Mouse (Mus musculus) hindbrain, embryonic 11.5 days (tissue): ENCODE data around the gene Pbxip1. TPM values are rescaled to one million over a fixed set of nuclear protein-coding genes. Genes with fewer than 3 reads are reported as not detected.

ENCODE experiments used
- ATAC-seq: fragments of 200-750 bp; cut with Nextera tagmentation; 2 replicates; pipeline ENCODE4 v1.8.0; 2017; ENCODE audit warnings: mild to moderate bottlenecking, moderate TSS enrichment, moderate library complexity; ENCODE audit not compliant: low FRiP score
- DNase-seq: peaks from one replicate; pipeline ENCODE4 v3.0.0-alpha.2; 2015; ENCODE audit warnings: low spot score
- H3K27ac ChIP-seq: fragments of 300-500 bp; sonication (generic); 2 replicates; pipeline ENCODE4 v1.5.1; 2014; ENCODE audit warnings: mild to moderate bottlenecking, low read depth, low read length
- H3K27me3 ChIP-seq: fragments of 300-500 bp; sonication (generic); 2 replicates; pipeline ENCODE4 v1.6.1; 2014; ENCODE audit warnings: mild to moderate bottlenecking, low read length, moderate library complexity, mixed read lengths; ENCODE audit not compliant: control insufficient read depth, insufficient read depth
- H3K36me3 ChIP-seq: fragments of 300-500 bp; sonication (generic); 2 replicates; pipeline ENCODE4 v1.6.1; 2014; ENCODE audit warnings: mild to moderate bottlenecking, low read length, moderate library complexity, mixed read lengths; ENCODE audit not compliant: control insufficient read depth, insufficient read depth
- H3K4me1 ChIP-seq: fragments of 300-500 bp; sonication (generic); replicated peaks from 2 replicates; pipeline ENCODE4 v1.6.1; 2014; ENCODE audit warnings: low read length, mixed read lengths; ENCODE audit not compliant: control insufficient read depth, insufficient read depth
- H3K4me2 ChIP-seq: fragments of 300-500 bp; sonication (generic); replicated peaks from 2 replicates; pipeline ENCODE4 v1.6.1; 2014; ENCODE audit warnings: mild to moderate bottlenecking, low read depth, low read length
- H3K4me3 ChIP-seq: fragments of 300-500 bp; sonication (generic); 2 replicates; pipeline ENCODE4 v1.5.1; 2014; ENCODE audit warnings: low read depth, low read length
- H3K9ac ChIP-seq: fragments of 300-500 bp; sonication (generic); 2 replicates; pipeline ENCODE4 v1.6.1; 2014; ENCODE audit warnings: low read depth, low read length
- H3K9me3 ChIP-seq: fragments of 300-500 bp; sonication (generic); 2 replicates; pipeline ENCODE4 v1.6.1; 2016; ENCODE audit warnings: low read length; ENCODE audit not compliant: control insufficient read depth
- WGBS: fragments of 180-500 bp; shearing (Covaris S2); extraction: QIAGEN DNeasy Blood & Tissue Kit; methylation state at CpG from one replicate; pipeline ENCODE4 v1.1.7; 2014; 5-methylcytosine and 5-hydroxymethylcytosine counted together
- polyA plus RNA-seq: library from polyadenylated mRNA; unstranded; fragments of >200 nt; fragmentation: Nextera tagmentation; extraction: Ambion mirVana; gene quantifications from 2 replicates; pipeline ENCODE4 v1.2.1, GENCODE M21; 2014

The Pbxip1 gene
- 8.6 and 10.7 TPM in 2 replicates for polyA plus RNA-seq

DNA sequence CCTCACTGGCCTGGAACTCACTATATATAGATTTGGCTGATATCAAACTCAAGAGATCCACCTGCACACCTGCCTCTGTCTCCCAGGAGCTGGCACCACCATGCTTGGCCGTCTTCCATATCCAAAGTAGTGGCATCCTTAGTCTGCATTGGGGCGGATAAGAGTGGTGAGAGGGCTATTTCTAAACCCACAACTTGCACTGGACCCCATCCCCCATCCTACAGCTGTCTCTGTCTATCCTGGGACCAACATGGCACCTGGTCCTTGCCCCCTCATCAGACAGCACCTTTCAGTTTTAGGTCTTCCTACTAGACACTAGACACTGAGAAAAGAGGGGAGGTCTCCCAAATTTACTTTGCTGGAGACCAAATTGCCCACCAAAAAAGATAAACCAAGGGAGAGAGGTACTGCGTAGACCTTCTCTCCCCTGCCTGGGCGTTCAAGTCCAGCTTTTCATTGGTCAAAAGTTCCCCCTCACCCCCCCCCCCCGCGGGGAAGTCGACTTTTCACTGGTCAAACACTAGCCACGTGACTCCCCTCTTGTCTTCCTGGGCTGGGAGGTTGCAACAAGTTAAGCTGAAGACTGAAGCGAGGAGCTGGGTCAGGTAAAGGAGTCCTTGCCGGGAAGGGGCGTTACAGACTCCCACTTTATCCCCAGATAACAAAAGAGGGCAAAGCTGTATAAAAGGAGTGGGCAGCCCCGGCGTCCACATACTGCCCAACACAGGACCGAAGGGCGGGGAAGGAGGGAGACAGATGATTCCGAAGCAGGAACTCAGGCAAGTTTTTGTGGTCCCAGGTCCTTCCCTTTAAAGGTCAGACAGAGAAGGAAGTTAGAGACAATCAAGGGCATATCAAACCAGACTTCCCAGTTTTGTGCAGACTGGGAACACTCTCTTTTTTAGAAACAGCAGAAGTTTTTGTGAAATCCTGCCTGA lies at the start of gene Pbxip1:
Pbxip1 (plus strand) TSS at position 531 of the 938 bp plus-strand sequence.
- H3K9me3 ChIP-seq: no peaks in the 10 kb centered on the region
- peaks cover 7% of the 10 kb centered on the region; the same call in 1 of the 2 replicates for H3K36me3 ChIP-seq
- H3K4me1 ChIP-seq: peaks cover 7% of the 10 kb centered on the region
- DNase-seq: peak; percentile 78
- peak within 1 kb of the TSS; percentile 32 for H3K4me2 ChIP-seq
- H3K4me3 ChIP-seq: peak within 1 kb of the TSS; percentile 30
- H3K9ac ChIP-seq: peak within 1 kb of the TSS; percentile 13; the same call in 1 of the 2 replicates
- WGBS: 5% methylated on average over 16 of the region's 16 CpGs
- no peak within 1 kb of the TSS for H3K27ac ChIP-seq
- H3K27me3 ChIP-seq: no peaks in the 10 kb centered on the region
- peak; percentile 82 for ATAC-seq

DNA sequence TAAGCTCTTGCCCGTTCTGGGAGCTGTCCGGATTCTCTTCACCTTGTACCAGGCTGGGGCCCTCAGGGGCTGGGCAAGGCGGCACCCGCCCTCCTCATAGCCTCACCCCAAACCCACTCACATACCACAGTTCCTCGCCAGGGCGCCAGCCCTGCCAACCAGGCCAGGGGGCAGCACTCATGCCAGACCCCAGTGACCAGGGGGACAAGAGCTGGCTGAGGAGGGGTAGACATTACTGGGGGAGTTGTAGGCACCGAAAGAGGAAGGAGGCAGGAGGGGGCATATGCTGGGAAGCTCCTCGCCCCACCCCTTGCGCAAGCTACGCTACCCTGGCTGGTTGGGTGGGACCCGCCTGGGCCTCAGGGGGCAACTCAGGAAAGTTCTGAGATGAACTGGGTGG lies 48.9 kb upstream of the Pbxip1 start:
- no peak for ATAC-seq
- H3K4me2 ChIP-seq: no peak overlapping the region
- H3K9ac ChIP-seq: no peak overlapping the region
- H3K27me3 ChIP-seq: peaks cover 6% of the 10 kb centered on the region
- peaks cover 16% of the 10 kb centered on the region for H3K4me1 ChIP-seq
- WGBS: 74% methylated on average over 11 of the region's 11 CpGs
- H3K9me3 ChIP-seq: no peaks in the 10 kb centered on the region
- no peak overlapping the region for H3K4me3 ChIP-seq
- no peaks in the 10 kb centered on the region for H3K36me3 ChIP-seq
- no peak overlapping the region for H3K27ac ChIP-seq
- DNase-seq: no peak

DNA sequence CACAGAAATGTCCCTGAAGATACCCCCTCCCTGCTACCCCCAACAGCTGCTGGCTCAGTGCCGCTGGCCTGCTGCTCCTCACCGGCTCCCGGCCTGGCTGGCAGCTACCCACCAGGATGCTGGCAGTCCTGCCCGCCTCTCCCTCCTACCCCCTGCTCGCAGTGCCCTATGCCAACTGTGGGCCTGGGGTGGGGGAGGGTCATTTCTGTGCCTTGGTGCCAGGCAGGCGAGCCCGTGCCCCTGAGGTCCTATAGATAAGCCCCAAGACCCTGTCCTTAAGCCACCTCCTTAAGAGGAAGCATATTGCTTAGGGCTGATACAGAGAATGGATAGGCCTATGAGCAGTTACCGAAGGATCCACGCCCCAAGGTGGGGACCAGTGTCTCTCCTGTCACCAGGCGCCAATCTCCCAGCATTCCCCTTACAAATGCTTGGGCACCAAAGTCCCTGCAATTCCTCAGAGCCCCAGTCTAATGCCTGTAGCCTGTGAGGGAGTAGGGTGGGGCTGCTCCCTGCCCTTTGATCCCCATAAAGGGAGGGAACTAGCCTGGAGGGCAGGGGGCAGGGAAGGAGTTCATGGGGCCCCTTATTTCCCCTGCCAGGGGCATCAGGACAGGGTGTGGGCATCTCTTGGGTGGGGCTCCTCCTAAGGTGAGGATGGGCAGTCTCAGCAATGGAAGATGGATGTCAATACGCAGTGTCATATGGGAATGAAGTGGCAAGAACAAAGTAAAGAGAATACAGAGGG lies 48.2 kb upstream of the Pbxip1 start:
- 78% methylated on average over 10 of the region's 11 CpGs for WGBS
- DNase-seq (no peak), ATAC-seq (no peak)
- Histone ChIP-seq H3K4me3 (no peak overlapping the region), H3K4me2 (no peak overlapping the region; the same call in 1 of the 2 replicates), H3K4me1 (peaks cover 20% of the 10 kb centered on the region), H3K9ac (no peak overlapping the region), H3K9me3 (no peaks in the 10 kb centered on the region), H3K27me3 (peaks cover 7% of the 10 kb centered on the region), H3K36me3 (no peaks in the 10 kb centered on the region), H3K27ac (no peak overlapping the region)

DNA sequence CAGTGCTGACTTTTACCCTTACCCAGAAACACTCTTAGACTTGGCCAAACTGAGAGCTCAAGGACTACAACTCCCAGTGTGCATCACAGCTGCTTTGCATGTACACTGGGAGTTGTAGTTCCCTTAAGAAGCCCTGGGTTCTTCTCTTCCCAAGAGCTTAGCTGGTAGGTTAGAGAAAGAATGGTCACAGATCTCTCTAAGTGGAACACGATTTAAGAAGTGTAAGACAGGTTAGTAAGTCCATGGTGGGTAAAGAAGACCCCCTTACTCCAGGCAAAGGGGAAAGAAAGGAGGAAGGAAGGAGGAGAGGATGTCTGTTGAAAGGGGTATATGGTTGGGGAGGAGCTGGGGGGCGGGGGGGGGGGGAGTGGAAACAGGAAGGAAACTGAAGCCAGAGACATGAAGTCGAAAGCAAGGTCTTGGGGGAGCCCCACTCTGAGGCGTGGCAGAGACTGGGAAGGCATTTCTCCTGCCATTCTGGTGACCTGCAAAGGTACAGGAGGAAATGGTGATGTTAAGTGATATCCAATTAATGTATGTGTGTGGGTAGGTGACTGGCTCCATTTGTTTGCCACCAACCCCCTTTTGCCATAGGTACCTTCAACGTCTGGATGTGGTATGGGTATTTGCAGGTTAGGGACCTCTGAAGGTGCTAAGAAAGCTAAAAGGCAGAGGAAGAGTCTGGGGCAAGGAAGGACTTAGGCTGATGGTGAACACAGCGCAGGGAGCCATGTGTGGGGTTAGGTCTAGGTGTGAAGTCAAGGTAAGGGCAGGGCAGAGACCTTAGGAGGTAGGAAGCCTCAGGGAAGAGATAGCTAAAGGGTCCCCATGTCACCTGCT lies 47.4 kb upstream of the Pbxip1 start:
- Histone ChIP-seq H3K4me1 (peaks cover 20% of the 10 kb centered on the region), H3K9ac (no peak overlapping the region), H3K36me3 (no peaks in the 10 kb centered on the region), H3K4me2 (no peak overlapping the region), H3K9me3 (no peaks in the 10 kb centered on the region), H3K4me3 (no peak overlapping the region), H3K27ac (no peak overlapping the region), H3K27me3 (peaks cover 7% of the 10 kb centered on the region)
- ATAC-seq (no peak), DNase-seq (peak; percentile 41)
- 74% methylated on average over 5 of the region's 6 CpGs for WGBS

DNA sequence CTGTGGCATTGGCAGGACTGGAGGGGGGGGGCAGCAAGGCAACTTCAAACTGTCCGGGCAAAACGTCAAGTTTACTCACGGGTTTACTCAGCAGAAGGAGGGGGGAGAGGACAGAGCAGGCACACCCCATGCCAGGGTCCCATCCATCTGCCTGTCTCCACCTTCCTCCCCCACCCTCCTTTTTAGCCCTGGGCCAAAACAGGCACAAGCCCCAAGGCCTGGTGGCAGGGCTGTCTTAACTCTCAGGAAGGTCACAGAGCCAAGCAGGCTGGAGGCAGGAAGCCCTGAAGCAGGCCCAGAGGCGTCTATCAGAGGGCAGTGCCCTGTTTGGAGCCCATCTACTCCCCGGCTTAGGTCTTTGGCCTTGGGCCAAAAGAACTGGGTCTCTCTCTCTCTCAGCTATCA lies 46.4 kb upstream of the Pbxip1 start:
- ATAC-seq: no peak
- H3K27me3 ChIP-seq: peaks cover 7% of the 10 kb centered on the region
- H3K4me2 ChIP-seq: no peak overlapping the region
- no peak for DNase-seq
- WGBS: 56% methylated on average over 5 of the region's 5 CpGs
- H3K27ac ChIP-seq: no peak overlapping the region
- no peak overlapping the region for H3K9ac ChIP-seq
- no peaks in the 10 kb centered on the region for H3K9me3 ChIP-seq
- H3K4me1 ChIP-seq: peaks cover 25% of the 10 kb centered on the region
- H3K4me3 ChIP-seq: no peak overlapping the region
- H3K36me3 ChIP-seq: no peaks in the 10 kb centered on the region

DNA sequence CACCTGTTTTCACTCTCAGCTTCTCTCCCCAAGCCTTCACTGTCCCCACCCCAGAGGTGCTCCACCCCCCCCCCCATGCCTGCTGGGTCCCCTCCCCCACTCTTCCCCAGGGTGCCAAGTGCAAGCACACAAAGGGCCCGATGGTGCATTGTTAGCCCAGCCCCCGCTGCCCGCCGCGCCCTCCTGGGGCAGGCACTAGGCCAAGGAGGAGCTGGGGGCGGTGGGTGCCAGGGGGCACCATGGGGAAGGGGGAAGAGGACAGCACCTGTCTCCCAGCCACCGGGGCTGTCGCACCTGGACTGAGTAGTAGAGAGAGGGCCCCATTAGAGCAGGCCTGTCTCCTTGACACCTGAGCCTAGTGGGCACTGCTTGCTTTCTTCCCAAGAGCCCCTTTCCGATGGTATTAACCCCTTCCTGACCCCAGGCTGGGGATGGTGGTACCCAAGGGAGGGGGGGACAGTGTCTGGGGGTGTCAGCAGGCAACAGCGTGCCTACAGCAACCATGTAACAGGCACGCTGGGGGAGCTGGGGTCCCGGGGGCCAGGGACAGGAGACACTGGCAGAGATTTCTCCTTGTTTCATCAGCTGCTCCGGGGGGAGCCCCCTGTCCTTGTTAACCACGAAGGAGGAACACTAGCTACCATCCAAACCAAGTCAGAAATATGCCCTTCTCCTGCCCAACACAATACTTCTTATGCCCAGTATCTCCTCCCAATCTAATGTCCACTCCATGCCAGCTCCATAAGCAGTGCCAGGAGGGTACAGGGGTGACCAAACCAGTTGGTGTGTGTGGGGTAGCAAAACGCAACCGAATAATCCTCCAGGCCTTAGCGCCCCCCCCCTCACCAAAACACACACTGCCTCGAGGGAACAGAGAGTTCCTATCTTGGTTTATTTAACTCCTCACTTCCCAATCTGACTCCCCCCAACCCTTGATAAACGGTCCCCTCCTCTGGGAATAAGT lies 45.5 kb upstream of the Pbxip1 start:
- Histone ChIP-seq H3K27ac (no peak overlapping the region), H3K27me3 (peaks cover 13% of the 10 kb centered on the region), H3K9ac (peak overlapping the region; percentile 55), H3K36me3 (no peaks in the 10 kb centered on the region), H3K4me2 (peak overlapping the region; percentile 97), H3K4me1 (peaks cover 25% of the 10 kb centered on the region), H3K4me3 (peak overlapping the region; percentile 47), H3K9me3 (no peaks in the 10 kb centered on the region)
- WGBS: 12% methylated on average over 19 of the region's 19 CpGs
- DNase-seq (peak; percentile 14), ATAC-seq (no peak)

DNA sequence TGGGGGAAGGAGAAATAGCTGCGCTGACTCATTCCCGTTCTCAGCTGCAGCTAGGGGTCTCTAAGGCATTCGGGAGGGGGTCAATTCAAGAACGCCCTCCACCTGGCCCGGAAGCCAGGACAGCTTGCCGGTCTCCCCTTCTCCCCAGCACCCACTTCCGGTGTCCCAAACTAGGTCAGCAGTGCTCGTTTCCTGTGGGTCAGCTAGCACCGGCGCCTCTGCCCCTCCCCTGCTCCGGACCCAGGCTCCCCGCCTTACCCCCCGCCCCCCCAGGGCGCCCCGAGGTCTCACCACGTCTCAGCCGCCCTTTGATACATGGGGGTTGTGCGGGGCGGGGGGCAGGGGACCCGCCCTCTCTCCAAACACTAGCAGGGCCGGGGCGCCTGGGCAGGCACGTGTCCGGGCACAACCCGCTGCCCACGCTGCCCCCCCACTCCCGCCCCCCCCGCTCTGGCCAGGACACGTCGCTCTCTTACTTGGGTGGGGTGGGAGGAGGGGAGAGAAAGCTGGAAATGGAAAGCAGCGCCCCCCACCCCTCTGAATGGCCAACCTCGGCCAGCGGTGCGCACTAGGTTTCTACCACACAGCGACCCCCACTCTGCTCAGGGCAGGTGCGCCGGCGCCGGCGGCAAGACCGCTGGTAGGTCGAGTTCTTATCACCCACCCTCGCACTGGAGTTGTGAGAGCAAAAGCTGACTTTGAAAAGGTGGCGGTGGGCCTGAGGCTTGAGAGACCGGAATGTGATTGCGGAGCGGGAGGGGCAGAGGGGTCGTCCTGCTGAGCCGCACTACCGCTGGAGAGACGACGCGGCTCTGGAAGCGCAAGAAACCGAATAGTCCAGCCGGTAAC lies 44.6 kb upstream of the Pbxip1 start:
- DNase-seq (peak; percentile 62), ATAC-seq (no peak)
- Histone ChIP-seq H3K27me3 (peaks cover 16% of the 10 kb centered on the region), H3K4me3 (peak overlapping the region; percentile 47), H3K4me2 (peak overlapping the region; percentile 97), H3K36me3 (no peaks in the 10 kb centered on the region), H3K9me3 (no peaks in the 10 kb centered on the region), H3K9ac (peak overlapping the region; percentile 55), H3K27ac (no peak overlapping the region), H3K4me1 (peaks cover 25% of the 10 kb centered on the region)
- WGBS: under 1% methylated on average over 44 of the region's 56 CpGs
